17 mouse cellular contexts compared by ENCODE assay signal in the genomic region with DNA sequence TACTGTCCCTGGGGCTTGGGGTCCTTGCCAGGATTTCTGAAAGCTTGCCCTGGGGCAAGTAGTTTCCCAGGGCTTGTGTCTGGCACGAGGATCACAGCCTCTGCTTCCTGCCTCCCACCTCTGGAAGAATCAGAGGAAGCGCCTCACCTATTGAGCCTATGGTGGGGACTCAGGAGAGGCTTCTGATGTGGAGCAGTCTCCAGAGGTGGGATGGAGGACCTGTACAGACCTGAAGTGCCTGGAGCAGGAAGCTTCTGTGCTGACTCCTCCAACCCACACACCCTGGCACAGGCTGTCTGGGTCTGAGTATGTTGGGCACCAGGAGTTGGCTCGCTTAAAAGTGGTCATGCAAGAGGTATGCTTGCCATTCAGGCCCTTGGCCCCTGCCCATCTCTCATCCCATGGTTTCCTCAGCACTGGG. TPM values are rescaled to one million over a fixed set of nuclear protein-coding genes. Genes with fewer than 3 reads are reported as not detected.
DNase-seq lines count a peak whose midpoint lies in the region; TF ChIP-seq lines count a peak whose summit lies in the region.
"Had no signal": no experiment of that assay in that cellular context is flagged by ENCODE, and none has a peak within 500 bp of the region (broad histone marks: within the 10 kb centered on the region; RNA-seq: fewer than 3 reads in every experiment).

No protein-coding gene starts in this region.

- no peaks in the 10 kb centered on the region for H3K36me3 ChIP-seq in macrophage (ENCODE audit: inconsistent target)
- H3K36me3 ChIP-seq: limb, embryonic 13.5 days; liver, embryonic 15.5 days; midbrain, embryonic 15.5 days had no signal

- DNase-seq in layer of hippocampus, adult 2 months (ENCODE audit: low spot score in 2 of 2): no peak
- no peak for DNase-seq in layer of hippocampus, postnatal 10 days (ENCODE audit: low spot score in 2 of 2)
- DNase-seq in NIH3T3 (ENCODE audit: low read depth): peak; percentile 57
- no peak for DNase-seq in layer of hippocampus, postnatal 25 days (ENCODE audit: extremely low spot score in 1 of 2, low spot score in 1 of 2)
- DNase-seq in thymus, postnatal 10 days (ENCODE audit: low spot score in 2 of 2): no peak
- DNase-seq: adrenal gland, postnatal 14 days; cerebellum, adult 9-11 months; kidney, adult 11 months; kidney, postnatal 10 days; thymus, adult 18-20 months had no signal

- H3K4me1 ChIP-seq in bone marrow macrophage, adult 2 months (ENCODE audit: control insufficient read depth, insufficient read depth, low read length): peaks cover 69% of the 10 kb centered on the region
- H3K4me1 ChIP-seq: forebrain, embryonic 13.5 days; limb, embryonic 13.5 days; liver, embryonic 15.5 days; midbrain, embryonic 15.5 days had no signal

- TF ChIP-seq CTCF in layer of hippocampus, adult 2 months (conservative IDR thresholded peaks at IDR 0.05): no peak
- no peak for TF ChIP-seq CTCF in bone marrow macrophage, adult 2 months (IDR thresholded peaks at IDR 0.05; ENCODE audit: low read depth, low read length)

- H3K4me3 ChIP-seq in layer of hippocampus, adult 2 months: no peak overlapping the region
- no peak overlapping the region for H3K4me3 ChIP-seq in bone marrow macrophage, adult 2 months (ENCODE audit: insufficient read depth, low read length)
- H3K4me3 ChIP-seq in macrophage (ENCODE audit: inconsistent target): no peak overlapping the region
- H3K4me3 ChIP-seq: forebrain, embryonic 13.5 days; limb, embryonic 13.5 days; liver, embryonic 15.5 days; midbrain, embryonic 15.5 days had no signal

- TF ChIP-seq POLR2A in bone marrow macrophage, adult 2 months (IDR thresholded peaks at IDR 0.05; ENCODE audit: borderline replicate concordance, low read depth, low read length): no peak

- peak overlapping the region; percentile 14; the same call in 1 of the 2 replicates for H3K27ac ChIP-seq in layer of hippocampus, adult 2 months
- H3K27ac ChIP-seq in bone marrow macrophage, adult 2 months (ENCODE audit: insufficient read depth, low read depth, low read length): peak overlapping the region; percentile 99
- peak overlapping the region; percentile 99 for H3K27ac ChIP-seq in macrophage
- H3K27ac ChIP-seq: forebrain, embryonic 13.5 days; hindbrain, postnatal 0 days; limb, embryonic 13.5 days; liver, embryonic 15.5 days; midbrain, embryonic 15.5 days had no signal

- 79% methylated on average over 3 of the region's 3 CpGs for WGBS in macrophage (ENCODE audit: missing documents)

- H3K79me2 ChIP-seq in macrophage (ENCODE audit: inconsistent target): no peaks in the 10 kb centered on the region

RNA-seq across cellular contexts. Expression of gene Cdkn2aipnl, which starts 45.0 kb away (rescaled TPM):
- 10 to 100 TPM; 34.2 to 37.6 TPM for total RNA-seq in layer of hippocampus, adult 2 months (2021)
- total RNA-seq in layer of hippocampus, postnatal 10 days (2021): 10 to 100 TPM; 37.4 to 37.8 TPM
- 31.9 and 32.1 TPM in 2 replicates for polyA plus RNA-seq in bone marrow macrophage, adult 2 months (2012; ENCODE audit: insufficient read depth, insufficient read length, missing spikeins)
- total RNA-seq in macrophage (2018; cell fraction: chromatin; rRNA removed): 1 to 10 TPM in 22 of 26 experiments, under 1 TPM in 4; 0.71 to 8.7 (median 3.0) TPM
- total RNA-seq in macrophage (2018; cell fraction: cytosol; rRNA removed): 10 to 100 TPM; 17.1 to 39.7 (median 31.0) TPM
- total RNA-seq in macrophage (2018; cell fraction: nucleus; rRNA removed): 10 to 100 TPM in 11 of 26 experiments, 1 to 10 TPM in 15; 2.3 to 23.6 (median 9.0) TPM
- polyA plus RNA-seq in macrophage (2018): 23.7 to 60.3 TPM (median 39.3 TPM) in 3 replicates
- 10 to 100 TPM; 32.7 to 35.0 TPM for total RNA-seq in layer of hippocampus, postnatal 25 days (2021)

Comparison
In these comparisons a context has a peak if more than half of its experiments do, and no peak if none do; other contexts are left out.
1. H3K27ac ChIP-seq: peak in every context shown above with its lines; median percentile 99 in bone marrow macrophage, adult 2 months; 99 in macrophage; 14 in layer of hippocampus, adult 2 months.